Mouse (Mus musculus) limb, embryonic 15.5 days (tissue): ENCODE data around the gene Igf2bp1. TPM values are rescaled to one million over a fixed set of nuclear protein-coding genes. Genes with fewer than 3 reads are reported as not detected.

Experiments used
- ATAC-seq: fragments of 200-750 bp; cut with Nextera tagmentation; 2 replicates; pipeline ENCODE4 v1.8.0; 2017; ENCODE audit warnings: low read depth, moderate TSS enrichment; ENCODE audit not compliant: insufficient number of reproducible peaks, low FRiP score, low TSS enrichment
- H3K27ac ChIP-seq: fragments of 300-500 bp; sonication (generic); 2 replicates; pipeline ENCODE4 v1.5.1; 2015; ENCODE audit warnings: moderate library complexity, mild to moderate bottlenecking, inconsistent platforms
- H3K27me3 ChIP-seq: fragments of 300-500 bp; sonication (generic); 2 replicates; pipeline ENCODE4 v1.6.1; 2015; ENCODE audit warnings: inconsistent platforms
- H3K36me3 ChIP-seq: fragments of 300-500 bp; sonication (generic); 2 replicates; pipeline ENCODE4 v1.6.1; 2015; ENCODE audit warnings: inconsistent platforms
- H3K4me1 ChIP-seq: fragments of 300-500 bp; sonication (generic); 2 replicates; pipeline ENCODE4 v1.6.1; 2015; ENCODE audit warnings: inconsistent platforms
- H3K4me2 ChIP-seq: fragments of 300-500 bp; sonication (generic); 2 replicates; pipeline ENCODE4 v1.6.1; 2015; ENCODE audit warnings: mild to moderate bottlenecking, inconsistent platforms
- H3K4me3 ChIP-seq: fragments of 300-500 bp; sonication (generic); 2 replicates; pipeline ENCODE4 v1.5.1; 2015; ENCODE audit warnings: mild to moderate bottlenecking, inconsistent platforms
- H3K9ac ChIP-seq: fragments of 300-500 bp; sonication (generic); 2 replicates; pipeline ENCODE4 v1.6.1; 2015; ENCODE audit warnings: inconsistent platforms
- H3K9me3 ChIP-seq: fragments of 300-500 bp; sonication (generic); 2 replicates; pipeline ENCODE4 v1.6.1; 2016; ENCODE audit warnings: inconsistent platforms
- WGBS: fragments of 180-500 bp; shearing (Covaris S2); methylation state at CpG from one replicate; pipeline ENCODE4 v1.1.7; 2015; 5-methylcytosine and 5-hydroxymethylcytosine counted together
- polyA plus RNA-seq: library from polyadenylated mRNA; unstranded; fragments of >200 nt; fragmentation: Nextera tagmentation; extraction: Ambion mirVana; gene quantifications from 2 replicates; pipeline ENCODE4 v1.2.1, GENCODE M21; 2015

Igf2bp1 gene
- polyA plus RNA-seq, 1 experiment from 2014 or later = 41.4 TPM

DNA sequence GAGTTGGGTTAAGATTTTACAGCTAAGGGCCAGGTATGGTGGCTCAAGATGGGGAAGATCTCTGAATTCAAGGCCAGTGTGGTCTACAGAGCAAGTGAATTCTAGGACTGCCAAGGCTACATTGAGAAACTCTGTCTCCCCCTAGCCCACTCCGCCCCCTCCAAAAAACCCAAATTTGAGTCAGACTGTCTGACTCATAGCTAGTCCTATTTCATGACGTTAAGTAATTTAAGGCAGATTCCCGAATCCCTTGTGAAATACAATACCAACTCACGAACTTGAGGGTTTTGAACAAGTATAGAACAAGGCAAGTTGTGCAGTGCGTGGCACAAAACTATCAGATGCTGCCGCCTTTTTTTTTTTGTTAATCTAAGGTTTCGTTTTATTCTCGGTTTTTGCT lies 28.4 kb upstream of the Igf2bp1 start:
- 42% methylated on average over 8 of the region's 8 CpGs for WGBS
- Histone ChIP-seq H3K9ac (peak overlapping the region; percentile 66), H3K4me2 (peak overlapping the region; percentile 73), H3K4me3 (peak overlapping the region; percentile 83), H3K27ac (no peak overlapping the region; the same call in 1 of the 2 replicates), H3K27me3 (0 out of 2 replicates have a peak, but pooled peaks cover 5% of the 10 kb centered on the region), H3K4me1 (peaks cover 8% of the 10 kb centered on the region), H3K36me3 (peaks cover 8% of the 10 kb centered on the region), H3K9me3 (no peaks in the 10 kb centered on the region)
- ATAC-seq = no peak

DNA sequence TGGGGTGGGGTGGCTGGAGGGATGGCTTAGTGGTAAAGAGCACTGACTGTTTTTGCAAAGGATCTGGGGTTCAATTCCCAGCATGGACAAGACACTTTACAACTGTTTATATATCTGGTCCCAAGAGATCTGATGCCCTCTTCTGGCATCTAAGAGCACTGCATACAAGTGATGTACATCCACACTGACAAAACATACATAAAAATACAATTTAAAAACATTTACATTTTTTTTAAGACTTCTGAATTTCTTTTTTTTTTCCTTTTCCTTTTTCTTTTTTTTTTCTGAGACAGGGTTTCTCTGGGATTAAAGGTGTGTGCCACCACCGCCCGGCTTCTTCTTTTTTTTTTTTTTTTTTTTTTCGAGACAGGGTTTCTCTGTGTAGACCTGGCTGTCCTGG lies 27.5 kb upstream of the Igf2bp1 start:
- H3K27me3 ChIP-seq = 0 out of 2 replicates have a peak, but pooled peaks cover 5% of the 10 kb centered on the region
- ATAC-seq = no peak

DNA sequence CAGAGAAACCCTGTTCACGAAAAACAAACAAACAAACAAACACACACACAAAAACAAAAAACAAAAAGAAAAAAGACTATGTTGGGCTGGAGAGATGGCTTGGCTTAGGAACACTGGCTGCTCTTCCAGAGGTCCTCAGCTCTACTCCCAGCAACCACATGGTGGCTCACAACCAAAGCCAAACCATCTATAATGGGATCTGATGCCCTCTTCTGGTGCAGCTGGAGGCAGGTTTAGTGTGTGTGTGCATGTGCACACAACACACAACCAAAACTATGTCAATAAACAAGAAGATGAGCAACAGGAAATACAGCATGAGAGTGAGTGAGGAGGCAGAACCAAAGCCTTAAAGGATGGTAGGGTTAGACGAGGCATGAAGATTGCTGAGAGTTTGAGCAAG lies 26.0 kb upstream of the Igf2bp1 start:
- H3K4me2 ChIP-seq = no peak overlapping the region
- no peaks in the 10 kb centered on the region for H3K9me3 ChIP-seq
- no peak overlapping the region for H3K9ac ChIP-seq
- WGBS = 77% methylated on average over 2 of the region's 2 CpGs
- ATAC-seq = no peak
- 0 out of 2 replicates have a peak, but pooled peaks cover 5% of the 10 kb centered on the region for H3K27me3 ChIP-seq
- H3K4me1 ChIP-seq = peaks cover 8% of the 10 kb centered on the region
- no peak overlapping the region for H3K27ac ChIP-seq
- H3K4me3 ChIP-seq = no peak overlapping the region
- H3K36me3 ChIP-seq = no peaks in the 10 kb centered on the region

More for the DNA sequence above, 27.5 kb upstream of the Igf2bp1 start:
- no peak overlapping the region for H3K4me3 ChIP-seq
- no peak overlapping the region for H3K27ac ChIP-seq
- no peaks in the 10 kb centered on the region for H3K9me3 ChIP-seq
- H3K4me1 ChIP-seq = peaks cover 8% of the 10 kb centered on the region
- WGBS = 91% methylated on average over 3 of the region's 3 CpGs
- H3K9ac ChIP-seq = no peak overlapping the region
- H3K4me2 ChIP-seq = no peak overlapping the region
- H3K36me3 ChIP-seq = no peaks in the 10 kb centered on the region

DNA sequence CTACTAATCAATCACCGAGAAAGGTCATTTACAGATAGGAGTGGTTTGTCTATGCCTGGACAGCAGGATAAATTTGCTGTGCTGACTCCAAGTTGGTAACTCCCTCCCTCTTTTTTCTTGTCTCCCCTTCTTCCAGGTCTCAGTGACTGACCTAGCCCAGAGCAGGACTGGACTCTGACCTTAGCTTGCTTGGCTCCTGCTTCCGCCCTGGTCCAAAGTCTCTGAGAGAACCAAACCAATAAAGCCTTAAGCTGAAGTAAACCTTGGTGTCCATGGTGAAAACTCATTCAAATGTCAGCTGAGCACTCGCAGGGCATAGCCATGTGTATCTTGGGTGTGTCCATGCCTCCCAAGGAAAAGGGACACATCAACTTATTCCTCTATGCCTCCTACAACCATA lies 24.8 kb upstream of the Igf2bp1 start:
- Histone ChIP-seq H3K36me3 (no peaks in the 10 kb centered on the region), H3K4me1 (peaks cover 5% of the 10 kb centered on the region), H3K4me3 (no peak overlapping the region), H3K9ac (no peak overlapping the region), H3K27me3 (0 out of 2 replicates have a peak, but pooled peaks cover 5% of the 10 kb centered on the region), H3K9me3 (no peaks in the 10 kb centered on the region), H3K27ac (no peak overlapping the region), H3K4me2 (no peak overlapping the region)
- WGBS = 87% methylated on average over 3 of the region's 3 CpGs
- no peak for ATAC-seq

DNA sequence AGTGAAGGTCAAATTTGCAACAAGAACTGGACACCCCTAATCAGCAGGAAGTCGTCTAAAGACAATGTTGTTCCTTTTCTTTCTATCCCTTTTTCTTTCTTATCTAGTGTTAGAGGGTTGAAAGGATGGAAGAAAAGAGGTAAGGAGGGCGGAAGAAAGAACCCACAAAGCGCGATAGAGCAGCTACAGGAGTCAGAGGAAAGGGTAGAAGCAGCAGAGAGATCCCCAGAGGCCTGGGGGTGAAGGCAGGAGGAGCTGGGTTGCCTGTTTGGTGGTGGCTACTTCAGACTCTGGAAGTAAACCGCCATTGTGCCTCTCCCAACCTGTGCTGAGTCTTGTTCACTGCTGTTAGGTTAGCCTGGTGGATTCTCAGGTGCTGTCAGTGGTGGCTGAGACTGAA lies 22.4 kb upstream of the Igf2bp1 start:
- Histone ChIP-seq H3K27me3 (0 out of 2 replicates have a peak, but pooled peaks cover 5% of the 10 kb centered on the region), H3K27ac (no peak overlapping the region), H3K36me3 (no peaks in the 10 kb centered on the region), H3K9me3 (no peaks in the 10 kb centered on the region), H3K4me1 (no peaks in the 10 kb centered on the region), H3K4me3 (no peak overlapping the region), H3K4me2 (no peak overlapping the region), H3K9ac (no peak overlapping the region)
- ATAC-seq = no peak
- 56% methylated on average over 5 of the region's 5 CpGs for WGBS

DNA sequence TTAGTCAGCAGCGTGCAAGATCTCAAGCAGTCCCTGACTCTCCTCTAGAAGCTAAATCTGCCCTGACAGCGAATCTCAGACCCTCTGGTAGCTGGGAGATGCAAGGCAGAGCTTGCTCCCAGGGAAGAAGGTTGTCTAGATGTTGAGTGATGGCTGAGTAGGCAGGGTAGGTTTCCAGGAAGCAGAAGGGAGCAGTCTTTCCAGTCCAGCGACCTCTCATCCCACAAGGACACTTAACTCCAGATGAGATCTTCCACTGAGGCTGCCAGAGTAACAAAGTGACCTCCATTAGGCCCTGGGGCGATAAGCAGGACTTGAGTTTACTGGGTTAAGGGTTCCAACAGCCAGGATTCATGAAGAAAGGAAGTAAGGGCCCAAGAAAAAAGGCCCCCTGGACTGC lies 14.9 kb upstream of the Igf2bp1 start:
- WGBS = 57% methylated on average over 4 of the region's 4 CpGs
- no peak overlapping the region for H3K9ac ChIP-seq
- H3K27me3 ChIP-seq = no peaks in the 10 kb centered on the region
- no peaks in the 10 kb centered on the region for H3K36me3 ChIP-seq
- no peaks in the 10 kb centered on the region for H3K4me1 ChIP-seq
- no peak overlapping the region for H3K27ac ChIP-seq
- H3K4me3 ChIP-seq = no peak overlapping the region
- no peak for ATAC-seq
- no peaks in the 10 kb centered on the region for H3K9me3 ChIP-seq
- H3K4me2 ChIP-seq = no peak overlapping the region

DNA sequence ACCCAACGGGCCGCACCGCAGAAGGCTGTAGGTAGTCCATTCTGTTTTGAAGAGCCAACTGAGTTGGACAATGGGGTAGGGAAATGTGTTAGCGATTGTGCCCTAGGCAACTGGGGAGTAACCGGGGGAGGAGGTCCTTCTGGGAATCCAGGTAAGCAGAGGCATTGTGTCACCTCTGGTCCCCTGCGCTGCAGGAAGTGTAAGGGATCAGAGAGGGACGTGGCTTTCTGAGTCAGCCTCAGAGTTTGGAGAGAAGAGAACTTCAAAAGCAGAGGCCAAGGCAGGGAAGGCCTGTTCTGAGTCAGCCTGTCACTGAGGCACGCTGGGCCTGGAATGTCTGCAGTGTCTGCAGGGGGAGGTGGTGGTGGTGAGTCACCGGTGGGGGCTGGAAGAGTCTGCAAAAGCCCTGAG lies 12.2 kb upstream of the Igf2bp1 start:
- Histone ChIP-seq H3K27me3 (0 out of 2 replicates have a peak, but pooled peaks cover 2% of the 10 kb centered on the region), H3K4me1 (no peaks in the 10 kb centered on the region), H3K4me3 (no peak overlapping the region), H3K9me3 (no peaks in the 10 kb centered on the region), H3K36me3 (no peaks in the 10 kb centered on the region), H3K9ac (no peak overlapping the region), H3K27ac (no peak overlapping the region), H3K4me2 (no peak overlapping the region)
- 13% methylated on average over 9 of the region's 9 CpGs for WGBS
- no peak for ATAC-seq

DNA sequence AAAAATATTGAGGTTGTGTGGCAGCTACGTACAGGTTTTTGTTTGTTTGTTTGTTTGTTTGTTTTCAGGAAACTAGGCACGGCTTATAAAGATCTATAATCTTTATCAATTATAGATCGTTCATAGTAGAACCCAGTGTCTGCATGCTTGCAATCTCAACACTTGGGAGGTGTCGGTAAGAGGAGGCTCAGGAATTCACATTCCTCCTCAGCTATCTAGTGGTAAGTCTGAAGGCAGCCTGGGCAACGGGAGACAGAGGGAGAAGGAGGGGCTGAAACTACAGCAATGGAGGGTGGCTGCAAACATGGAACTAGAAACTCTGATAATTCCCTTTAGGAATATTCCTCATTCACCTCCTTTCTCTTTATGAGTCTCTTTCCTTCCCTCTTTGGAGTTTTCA lies 9.7 kb upstream of the Igf2bp1 start:
- no peak overlapping the region for H3K4me2 ChIP-seq
- H3K27me3 ChIP-seq = peaks cover 5% of the 10 kb centered on the region; the same call in 1 of the 2 replicates
- WGBS = 27% methylated on average over 5 of the region's 5 CpGs
- no peak overlapping the region for H3K4me3 ChIP-seq
- H3K4me1 ChIP-seq = no peaks in the 10 kb centered on the region
- ATAC-seq = no peak
- no peaks in the 10 kb centered on the region for H3K36me3 ChIP-seq
- H3K9me3 ChIP-seq = no peaks in the 10 kb centered on the region
- H3K9ac ChIP-seq = no peak overlapping the region
- H3K27ac ChIP-seq = no peak overlapping the region

DNA sequence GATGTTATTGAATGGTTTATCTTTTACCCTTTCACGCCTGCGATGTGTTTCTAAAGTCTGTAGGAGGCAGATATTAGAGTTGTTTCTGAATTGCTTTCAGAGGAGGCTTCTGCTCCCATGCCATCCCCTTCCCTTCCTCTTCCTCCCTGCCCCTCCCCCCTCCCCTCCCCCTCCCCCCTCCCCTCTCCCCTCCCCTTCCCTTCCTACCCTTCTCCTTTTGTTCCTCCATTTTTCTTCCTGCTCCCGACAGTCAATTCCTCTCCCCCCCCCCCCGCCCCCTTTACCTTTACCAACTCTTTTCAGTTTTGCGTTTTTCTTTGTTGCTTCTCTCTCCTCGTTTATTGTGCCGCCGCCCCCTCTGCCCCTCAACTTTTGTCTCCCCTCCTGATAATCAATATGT lies 6.2 kb upstream of the Igf2bp1 start:
- no peak for ATAC-seq
- WGBS = 11% methylated on average over 3 of the region's 8 CpGs
- H3K4me1 ChIP-seq = peaks cover 11% of the 10 kb centered on the region
- H3K4me2 ChIP-seq = no peak overlapping the region
- H3K36me3 ChIP-seq = no peaks in the 10 kb centered on the region
- H3K27ac ChIP-seq = no peak overlapping the region
- H3K4me3 ChIP-seq = no peak overlapping the region
- H3K27me3 ChIP-seq = peaks cover 10% of the 10 kb centered on the region
- H3K9me3 ChIP-seq = no peaks in the 10 kb centered on the region
- no peak overlapping the region for H3K9ac ChIP-seq

DNA sequence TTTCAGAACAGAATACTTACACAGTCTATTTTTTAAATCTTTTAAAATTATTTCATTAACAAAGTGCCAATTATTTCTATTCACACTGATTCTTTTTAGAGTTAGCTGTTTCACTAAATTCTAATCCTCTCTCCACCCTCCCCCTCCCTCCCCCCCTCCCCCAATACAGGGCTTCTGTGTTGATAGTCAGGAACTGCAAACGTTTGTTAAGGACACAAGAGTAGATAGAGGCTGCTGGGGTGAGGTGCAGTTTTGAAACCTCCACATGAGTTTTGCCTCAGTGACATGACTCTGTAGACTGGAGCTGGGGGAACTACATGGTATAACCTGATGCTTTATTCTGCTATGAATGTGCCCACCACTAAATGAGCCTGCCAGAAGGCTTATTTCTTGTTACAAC lies 3.1 kb upstream of the Igf2bp1 start:
- Histone ChIP-seq H3K4me2 (no peak overlapping the region), H3K4me3 (no peak overlapping the region), H3K27ac (no peak overlapping the region), H3K27me3 (peaks cover 12% of the 10 kb centered on the region), H3K36me3 (no peaks in the 10 kb centered on the region), H3K4me1 (peaks cover 21% of the 10 kb centered on the region), H3K9ac (no peak overlapping the region), H3K9me3 (no peaks in the 10 kb centered on the region)
- WGBS = 8% methylated on average over 1 of the region's 1 CpGs
- no peak for ATAC-seq

DNA sequence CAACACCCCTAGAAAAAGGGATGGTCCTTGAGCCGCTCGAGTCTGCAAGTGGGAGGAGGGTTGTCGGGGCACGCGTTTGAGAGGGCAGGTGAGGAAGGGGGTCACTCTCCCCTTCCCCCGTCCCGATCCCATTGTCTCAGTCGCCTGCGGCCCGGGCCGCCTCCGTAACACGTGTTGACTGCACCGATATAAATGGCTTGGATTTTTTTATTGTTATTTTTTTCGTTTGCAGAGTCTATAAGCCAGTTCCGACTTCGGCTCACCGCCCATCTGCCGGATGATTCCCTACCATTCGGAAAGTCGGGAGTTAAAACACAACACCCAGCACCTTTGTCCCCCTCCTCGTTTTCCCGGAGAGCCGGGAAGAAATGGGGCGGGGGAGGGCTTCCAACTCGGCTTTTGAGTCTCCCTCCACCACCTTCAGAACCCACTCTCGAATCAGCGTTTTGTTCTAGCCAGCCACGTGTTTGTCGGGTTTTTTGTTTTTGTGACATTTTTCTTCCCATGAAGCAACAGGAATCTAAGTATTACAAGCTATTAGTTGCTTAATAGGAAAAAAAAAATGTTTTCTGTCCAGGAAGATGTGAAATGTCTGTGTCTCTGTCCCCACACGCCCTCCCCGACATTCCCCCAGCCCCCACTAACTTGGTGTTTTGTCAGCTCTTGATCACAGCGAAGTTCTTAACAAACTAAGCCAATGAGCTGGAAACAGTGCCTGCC lies 1.9 kb upstream of the Igf2bp1 start:
- ATAC-seq = no peak
- Histone ChIP-seq H3K27ac (peak overlapping the region; percentile 95), H3K9ac (peak overlapping the region; percentile 55), H3K27me3 (peaks cover 7% of the 10 kb centered on the region), H3K4me3 (peak overlapping the region; percentile 76), H3K4me2 (peak overlapping the region; percentile 96), H3K9me3 (no peaks in the 10 kb centered on the region), H3K36me3 (no peaks in the 10 kb centered on the region), H3K4me1 (peaks cover 28% of the 10 kb centered on the region)
- WGBS = under 1% methylated on average over 33 of the region's 33 CpGs

DNA sequence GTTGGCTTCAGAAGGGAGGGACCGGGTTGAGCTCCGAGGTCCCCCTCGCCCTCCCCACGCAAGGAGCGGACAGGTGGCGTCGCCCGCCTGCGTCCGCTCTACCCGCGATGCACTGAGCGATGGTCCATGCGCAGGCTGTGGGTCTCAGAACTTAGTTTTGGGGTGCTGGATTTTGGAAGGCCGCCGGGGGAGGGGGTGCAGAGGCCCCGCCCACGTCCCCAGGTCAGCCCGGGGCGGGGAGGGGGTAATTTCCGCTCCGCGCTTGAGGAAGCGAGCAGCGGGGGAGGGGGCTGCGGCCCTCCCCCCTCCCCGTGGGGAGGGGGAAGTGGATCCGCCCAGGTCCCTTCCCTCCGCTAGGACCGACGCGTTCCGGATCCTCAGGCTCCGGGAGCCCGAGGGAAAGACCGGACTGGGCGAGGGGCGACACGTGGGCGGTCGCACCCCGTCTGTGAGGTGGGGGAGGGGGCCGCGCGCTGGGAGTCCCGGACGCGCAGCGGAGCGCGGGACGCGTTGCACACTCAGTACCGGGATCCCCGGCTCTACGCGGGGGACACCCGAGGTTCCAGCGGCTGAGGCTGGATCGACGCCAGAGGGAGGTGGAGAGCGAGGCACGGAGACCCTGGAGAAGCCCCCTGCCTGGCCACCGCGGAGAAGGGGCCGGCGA lies 1.2 kb upstream of the Igf2bp1 start:
- no peaks in the 10 kb centered on the region for H3K36me3 ChIP-seq
- no peaks in the 10 kb centered on the region for H3K9me3 ChIP-seq
- WGBS = under 1% methylated on average over 55 of the region's 67 CpGs
- H3K9ac ChIP-seq = peak overlapping the region; percentile 55
- H3K4me1 ChIP-seq = peaks cover 35% of the 10 kb centered on the region
- H3K4me2 ChIP-seq = peak overlapping the region; percentile 96
- peaks cover 7% of the 10 kb centered on the region; the same call in 1 of the 2 replicates for H3K27me3 ChIP-seq
- peak overlapping the region; percentile 76 for H3K4me3 ChIP-seq
- ATAC-seq = 0 out of 2 replicates have a peak, but pooled peaks have one; percentile 32
- peak overlapping the region; percentile 95 for H3K27ac ChIP-seq
